Mouse (Mus musculus): ENCODE measurements around the gene Jade1.

- TF ChIP-seq CTCF (conservative IDR thresholded peaks at IDR 0.05; ENCODE audit: low read length) (no peak), POU5F1 (IDR thresholded peaks at IDR 0.05; ENCODE audit: borderline replicate concordance, low read length) (no peak)
These were observed 27.6 kb downstream of the Jade1 start for GRCm38 (mm10) chr3:41583092-41583491.

Measured in E14TG2a.4 (cell line).